Mouse (Mus musculus) testis, adult 2 months (tissue): ENCODE data around the gene Cldnd1.

ENCODE experiments used
- CTCF ChIP-seq: fragments of 200-500 bp; IDR thresholded peaks from 2 replicates; pipeline ENCODE4 v1.5.1; 2012; ENCODE audit warnings: low read depth, mild to moderate bottlenecking, inconsistent platforms, low read length, moderate library complexity; ENCODE audit not compliant: control insufficient read depth, insufficient read depth, insufficient replicate concordance
- POLR2A ChIP-seq: fragments of 200-500 bp; IDR thresholded peaks from 2 replicates; pipeline ENCODE4 v1.6.1; 2012; ENCODE audit warnings: low read depth, mild to moderate bottlenecking, inconsistent platforms, low read length, moderate library complexity; ENCODE audit not compliant: control insufficient read depth

GRCm38 (mm10) chr16:58713128-58713527 lies 14.6 kb upstream of the Cldnd1 start:
- TF ChIP-seq POLR2A (no peak), CTCF (no peak)
